Mouse (Mus musculus): ENCODE measurements around the gene Lamtor4. TPM values are rescaled to one million over a fixed set of nuclear protein-coding genes. Genes with fewer than 3 reads are reported as not detected.

Lamtor4 gene
- polyA plus RNA-seq, 1 experiment from 2014 or later: 56.7 TPM

Other genes with a start within 250 kb of the Lamtor4 start
- not detected in 2 replicates for gene Smok3a, start 234.2 kb upstream of the Lamtor4 start, polyA plus RNA-seq (2015; fragmentation: Nextera tagmentation; extraction: Ambion mirVana)
- gene Smok3b, start 234.1 kb upstream of the Lamtor4 start, polyA plus RNA-seq (2015; fragmentation: Nextera tagmentation; extraction: Ambion mirVana): not detected in 2 replicates
- not detected in 2 replicates for gene Smok3c, start 202.3 kb upstream of the Lamtor4 start, polyA plus RNA-seq (2015; fragmentation: Nextera tagmentation; extraction: Ambion mirVana)
- gene Zkscan1, start 170.4 kb upstream of the Lamtor4 start, polyA plus RNA-seq (2015; fragmentation: Nextera tagmentation; extraction: Ambion mirVana): 14.8 and 18.1 TPM in 2 replicates
- gene Zscan21, start 138.6 kb upstream of the Lamtor4 start, polyA plus RNA-seq (2015; fragmentation: Nextera tagmentation; extraction: Ambion mirVana): 57.9 and 61.5 TPM in 2 replicates
- 22.8 and 24.0 TPM in 2 replicates for gene Zfp113, start 99.7 kb upstream of the Lamtor4 start, polyA plus RNA-seq (2015; fragmentation: Nextera tagmentation; extraction: Ambion mirVana)
- 292 and 301 TPM in 2 replicates for gene Cops6, start 94.4 kb upstream of the Lamtor4 start, polyA plus RNA-seq (2015; fragmentation: Nextera tagmentation; extraction: Ambion mirVana)
- gene Ap4m1, start 83.5 kb upstream of the Lamtor4 start, polyA plus RNA-seq (2015; fragmentation: Nextera tagmentation; extraction: Ambion mirVana): 26.2 and 27.4 TPM in 2 replicates
- gene Mcm7, start 83.1 kb upstream of the Lamtor4 start, polyA plus RNA-seq (2015; fragmentation: Nextera tagmentation; extraction: Ambion mirVana): 180 and 197 TPM in 2 replicates
- 87.3 and 88.8 TPM in 2 replicates for gene Taf6, start 68.0 kb upstream of the Lamtor4 start, polyA plus RNA-seq (2015; fragmentation: Nextera tagmentation; extraction: Ambion mirVana)
- gene Cnpy4, start 68.0 kb upstream of the Lamtor4 start, polyA plus RNA-seq (2015; fragmentation: Nextera tagmentation; extraction: Ambion mirVana): 59.5 and 60.5 TPM in 2 replicates
- gene Mblac1, start 61.2 kb upstream of the Lamtor4 start, polyA plus RNA-seq (2015; fragmentation: Nextera tagmentation; extraction: Ambion mirVana): 7.6 and 8.8 TPM in 2 replicates
- gene Nxpe5, start 29.6 kb upstream of the Lamtor4 start, polyA plus RNA-seq (2015; fragmentation: Nextera tagmentation; extraction: Ambion mirVana): not detected in 2 replicates
- gene BC037034, start 8.6 kb downstream of the Lamtor4 start, polyA plus RNA-seq (2015; fragmentation: Nextera tagmentation; extraction: Ambion mirVana): 3.8 and 6.2 TPM in 2 replicates
- gene Gal3st4, start 17.4 kb downstream of the Lamtor4 start, polyA plus RNA-seq (2015; fragmentation: Nextera tagmentation; extraction: Ambion mirVana): 1.2 and 1.5 TPM in 2 replicates
- gene Gm43720, start 24.5 kb downstream of the Lamtor4 start, polyA plus RNA-seq (2015; fragmentation: Nextera tagmentation; extraction: Ambion mirVana): 0.13 and 0.19 TPM in 2 replicates
- 16.7 and 17.1 TPM in 2 replicates for gene Gpc2, start 24.5 kb downstream of the Lamtor4 start, polyA plus RNA-seq (2015; fragmentation: Nextera tagmentation; extraction: Ambion mirVana)
- gene Stag3, start 24.8 kb downstream of the Lamtor4 start, polyA plus RNA-seq (2015; fragmentation: Nextera tagmentation; extraction: Ambion mirVana): 3.5 and 4.4 TPM in 2 replicates
- 0.39 TPM in 1 of 2 replicates, not detected in the other for gene Pvrig, start 86.5 kb downstream of the Lamtor4 start, polyA plus RNA-seq (2015; fragmentation: Nextera tagmentation; extraction: Ambion mirVana)
- gene Zfp157, start 186.0 kb downstream of the Lamtor4 start, polyA plus RNA-seq (2015; fragmentation: Nextera tagmentation; extraction: Ambion mirVana): 32.3 and 32.9 TPM in 2 replicates

Data from lung, embryonic 16.5 days (tissue).